In the genomic region with DNA sequence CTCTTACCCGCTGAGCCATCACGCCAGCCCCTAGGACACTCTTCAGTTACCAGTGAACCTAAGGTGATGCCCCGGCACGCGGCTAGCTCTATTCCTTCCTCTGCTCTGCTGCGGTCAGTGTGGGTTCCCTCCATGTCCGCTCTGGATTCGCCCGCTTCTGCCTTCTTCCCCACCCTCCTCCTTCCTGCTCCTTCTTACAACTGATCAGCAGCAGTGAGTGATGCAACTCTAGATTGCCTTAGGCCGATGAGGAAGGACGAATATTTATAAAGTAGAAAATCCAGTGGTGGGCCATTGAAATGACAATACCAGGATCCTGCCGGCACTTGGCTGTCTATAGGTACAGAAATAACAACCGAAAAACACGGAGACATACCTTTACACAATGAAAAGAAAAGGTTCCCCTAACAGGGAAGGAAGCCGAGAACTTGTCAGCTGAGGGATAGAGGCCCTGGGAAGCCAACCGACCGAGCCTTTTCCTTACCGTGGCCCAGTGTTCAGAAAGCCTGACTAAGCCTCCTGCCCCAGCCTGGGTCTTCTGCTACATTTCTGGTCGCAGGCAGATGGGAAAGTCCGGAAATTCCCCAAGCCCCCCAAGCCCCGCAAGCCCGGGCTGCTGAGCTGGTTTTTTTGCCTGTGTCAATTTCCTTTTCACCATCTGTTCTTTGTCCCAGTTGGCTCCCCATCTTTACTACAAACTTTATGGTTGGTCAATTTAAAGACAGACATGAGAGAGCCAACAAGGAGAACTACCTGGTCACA, we compare ENCODE assay signal across 8 mouse cellular contexts. TPM values are rescaled to one million over a fixed set of nuclear protein-coding genes. Genes with fewer than 3 reads are reported as not detected.
DNase-seq lines count a peak whose midpoint lies in the region; ATAC-seq and TF ChIP-seq lines count a peak whose summit lies in the region.

No protein-coding gene starts in this region.

- intact Hi-C loops in left cerebral cortex, postnatal 14 days (cut with DNase I): no loop called here

- no peaks in the 10 kb centered on the region for H3K36me3 ChIP-seq in ES-E14 (ENCODE audit: control insufficient read depth, insufficient read depth, low read length, poor library complexity, severe bottlenecking)
- H3K36me3 ChIP-seq in heart, embryonic 12.5 days: no peaks in the 10 kb centered on the region
- no peaks in the 10 kb centered on the region for H3K36me3 ChIP-seq in limb, embryonic 13.5 days
- H3K36me3 ChIP-seq in myocyte (ENCODE audit: control insufficient read depth, insufficient read depth): no peaks in the 10 kb centered on the region

- in situ Hi-C loops in ES-E14 (cut with MboI; ENCODE audit: low sequenced_read_pairs in 2 of 2, unreplicated experiment in 2 of 2): no loop called here

- H3K9ac ChIP-seq in ES-E14 (ENCODE audit: insufficient read depth, low read depth, low read length, poor library complexity, severe bottlenecking): no peak overlapping the region
- H3K9ac ChIP-seq in heart, embryonic 12.5 days: no peak overlapping the region
- H3K9ac ChIP-seq in limb, embryonic 13.5 days: peak overlapping the region; percentile 57

- no peaks in the 10 kb centered on the region for H3K27me3 ChIP-seq in heart, embryonic 12.5 days (replicated peaks)
- H3K27me3 ChIP-seq in limb, embryonic 13.5 days: no peaks in the 10 kb centered on the region
- H3K27me3 ChIP-seq in myocyte (ENCODE audit: control insufficient read depth, insufficient read depth, insufficient read length): no peaks in the 10 kb centered on the region

- TF ChIP-seq POLR2A in myocyte (IDR thresholded peaks at IDR 0.05; ENCODE audit: insufficient read length, low read depth): no peak

- no peak for ATAC-seq in heart, embryonic 12.5 days (ENCODE audit: insufficient number of reproducible peaks, low FRiP score)
- ATAC-seq in limb, embryonic 13.5 days (ENCODE audit: low FRiP score, low read depth): no peak

- no peak overlapping the region for H3K27ac ChIP-seq in ES-E14 (ENCODE audit: insufficient read depth, low read depth, low read length, poor library complexity, severe bottlenecking)
- H3K27ac ChIP-seq in heart, embryonic 12.5 days (ENCODE audit: poor library complexity, severe bottlenecking): peak overlapping the region; percentile 50; the same call in 1 of the 2 replicates
- H3K27ac ChIP-seq in limb, embryonic 13.5 days: peak overlapping the region; percentile 87

- peak overlapping the region; percentile 23 to 66; a peak in 3 of 4 replicates for H3K4me3 ChIP-seq in ES-E14 (ENCODE audit: insufficient read depth in 1 of 2, low read depth in 1 of 2, low read length in 2 of 2, poor library complexity in 1 of 2, severe bottlenecking in 1 of 2)
- H3K4me3 ChIP-seq in heart, embryonic 12.5 days: peak overlapping the region; percentile 36
- H3K4me3 ChIP-seq in limb, embryonic 13.5 days: peak overlapping the region; percentile 37
- H3K4me3 ChIP-seq in myocyte: peak overlapping the region; percentile 21

- DNase-seq in A20 (ENCODE audit: low read depth, low spot score) (peak; percentile 62), ES-E14 (ENCODE audit: low read depth, low spot score) (no peak)
- DNase-seq in retina, postnatal 1 day: no peak
- no peak for DNase-seq in ovary, postnatal 36 days (ENCODE audit: low spot score)
- no peak for DNase-seq in left cerebral cortex, postnatal 14 days (ENCODE audit: low spot score in 2 of 2)

- H3K9me3 ChIP-seq in ES-E14 (ENCODE audit: control insufficient read depth, insufficient read depth, low read depth, low read length): no peaks in the 10 kb centered on the region
- no peaks in the 10 kb centered on the region for H3K9me3 ChIP-seq in heart, embryonic 12.5 days (replicated peaks)
- no peaks in the 10 kb centered on the region for H3K9me3 ChIP-seq in limb, embryonic 13.5 days

- 70% methylated on average over 22 of the region's 22 CpGs for WGBS in heart, embryonic 12.5 days
- 68% methylated on average over 22 of the region's 22 CpGs for WGBS in limb, embryonic 13.5 days

- H3ac ChIP-seq in myocyte (ENCODE audit: control insufficient read depth, insufficient read length): no peak overlapping the region

- H3K4me2 ChIP-seq in heart, embryonic 12.5 days: peak overlapping the region; percentile 69
- H3K4me2 ChIP-seq in limb, embryonic 13.5 days (replicated peaks): peak overlapping the region; percentile 63
- H3K4me2 ChIP-seq in myocyte (ENCODE audit: low read depth): peak overlapping the region; percentile 72

- peaks cover 0 to 11% of the 10 kb centered on the region in 2 experiments; a peak in 2 of 4 replicates for H3K4me1 ChIP-seq in ES-E14 (ENCODE audit: control insufficient read depth in 2 of 2, insufficient read depth in 2 of 2, low read length in 2 of 2, poor library complexity in 1 of 2)
- H3K4me1 ChIP-seq in heart, embryonic 12.5 days (replicated peaks): peaks cover 22% of the 10 kb centered on the region
- peaks cover 23% of the 10 kb centered on the region for H3K4me1 ChIP-seq in limb, embryonic 13.5 days

- no peaks in the 10 kb centered on the region for H3K79me2 ChIP-seq in myocyte (ENCODE audit: control insufficient read depth, insufficient read depth)

TF ChIP-seq in ES-E14, 5 proteins besides CTCF, POLR2A, EP300 and RAD21:
- no peak for TF ChIP-seq ZNF384 (IDR thresholded peaks at IDR 0.05; ENCODE audit: low read depth, low read length)
- TF ChIP-seq MAFK (IDR thresholded peaks at IDR 0.05; ENCODE audit: insufficient read depth, low read depth, low read length): no peak
- no peak for TF ChIP-seq CHD2 (IDR thresholded peaks at IDR 0.05; ENCODE audit: low read depth, low read length)
- no peak for TF ChIP-seq ZC3H11A (IDR thresholded peaks at IDR 0.05; ENCODE audit: borderline replicate concordance, low read depth, low read length)
- no peak for TF ChIP-seq HCFC1 (IDR thresholded peaks at IDR 0.05; ENCODE audit: borderline replicate concordance, insufficient read depth, low read length)

TF ChIP-seq in myocyte, 11 proteins besides CTCF, POLR2A, EP300 and RAD21:
- no peak for TF ChIP-seq MYOD1 (IDR thresholded peaks at IDR 0.05; ENCODE audit: control insufficient read depth in 1 of 3, insufficient read length in 2 of 3, low read depth in 2 of 3)
- TF ChIP-seq TCF3 (IDR thresholded peaks at IDR 0.05; ENCODE audit: insufficient read length, low read depth): no peak
- no peak for TF ChIP-seq CEBPB (IDR thresholded peaks at IDR 0.05; ENCODE audit: insufficient read depth, poor library complexity, severe bottlenecking)
- TF ChIP-seq TCF12 (IDR thresholded peaks at IDR 0.05; ENCODE audit: insufficient read depth, poor library complexity, severe bottlenecking): no peak
- TF ChIP-seq REST (IDR thresholded peaks at IDR 0.05; ENCODE audit: insufficient read depth, insufficient read length): no peak
- TF ChIP-seq SRF (IDR thresholded peaks at IDR 0.05; ENCODE audit: control insufficient read depth, insufficient read length, low read depth): no peak
- no peak for TF ChIP-seq MYOG (IDR thresholded peaks at IDR 0.05; ENCODE audit: control insufficient read depth in 1 of 3, insufficient read depth in 1 of 3, insufficient read length in 2 of 3, low read depth in 2 of 3)
- no peak for TF ChIP-seq POLR2AphosphoS2 (IDR thresholded peaks at IDR 0.05; ENCODE audit: insufficient read length, low read depth)
- TF ChIP-seq E2F4 (IDR thresholded peaks at IDR 0.05; ENCODE audit: insufficient read depth): no peak
- no peak for TF ChIP-seq USF1 (IDR thresholded peaks at IDR 0.05; ENCODE audit: low read depth)
- no peak for TF ChIP-seq MAX (IDR thresholded peaks at IDR 0.05; ENCODE audit: low read depth)

RNA-seq across cellular contexts. Expression of gene Yy1, which starts 27.7 kb away (rescaled TPM):
- 40.5 and 42.2 TPM in 2 replicates for total RNA-seq in ES-E14 (2012; rRNA removed)
- polyA plus RNA-seq in heart, embryonic 12.5 days (2016; fragmentation: Nextera tagmentation; extraction: Ambion mirVana): 16.0 and 18.8 TPM in 2 replicates
- 17.4 and 17.6 TPM in 2 replicates for polyA plus RNA-seq in limb, embryonic 13.5 days (2015; fragmentation: Nextera tagmentation; extraction: Ambion mirVana)
- 15.3 TPM for polyA plus RNA-seq in myocyte (2012; fragmentation: generic; extraction: Trizol)
- total RNA-seq in left cerebral cortex, postnatal 14 days (2021): 10 to 100 TPM; 46.3 to 47.9 TPM
